Mouse (Mus musculus): Measurements from ENCODE around the gene Ren1.

The Ren1 gene

GRCm38 (mm10) chr1:133408880-133409516, 58.7 kb downstream of the Ren1 start:
- DNase-seq (ENCODE audit: low read depth, low spot score): no peak

GRCm38 (mm10) chr1:133409786-133410185, 59.5 kb downstream of the Ren1 start:
- DNase-seq (ENCODE audit: low read depth, low spot score): no peak

All from retina, adult 2 months (tissue).